Mouse (Mus musculus): ENCODE data around the gene Pde4d.

- no peak for TF ChIP-seq CTCF (IDR thresholded peaks at IDR 0.05; ENCODE audit: low read depth)
- no peak for TF ChIP-seq EP300 (optimal IDR thresholded peaks at IDR 0.05)
Observed at GRCm38 (mm10) chr13:109659103-109659502, 1209.4 kb downstream of the Pde4d start.

All from stomach, postnatal 0 days (tissue).